8 mouse cellular contexts compared by ENCODE assay signal in the genomic region with DNA sequence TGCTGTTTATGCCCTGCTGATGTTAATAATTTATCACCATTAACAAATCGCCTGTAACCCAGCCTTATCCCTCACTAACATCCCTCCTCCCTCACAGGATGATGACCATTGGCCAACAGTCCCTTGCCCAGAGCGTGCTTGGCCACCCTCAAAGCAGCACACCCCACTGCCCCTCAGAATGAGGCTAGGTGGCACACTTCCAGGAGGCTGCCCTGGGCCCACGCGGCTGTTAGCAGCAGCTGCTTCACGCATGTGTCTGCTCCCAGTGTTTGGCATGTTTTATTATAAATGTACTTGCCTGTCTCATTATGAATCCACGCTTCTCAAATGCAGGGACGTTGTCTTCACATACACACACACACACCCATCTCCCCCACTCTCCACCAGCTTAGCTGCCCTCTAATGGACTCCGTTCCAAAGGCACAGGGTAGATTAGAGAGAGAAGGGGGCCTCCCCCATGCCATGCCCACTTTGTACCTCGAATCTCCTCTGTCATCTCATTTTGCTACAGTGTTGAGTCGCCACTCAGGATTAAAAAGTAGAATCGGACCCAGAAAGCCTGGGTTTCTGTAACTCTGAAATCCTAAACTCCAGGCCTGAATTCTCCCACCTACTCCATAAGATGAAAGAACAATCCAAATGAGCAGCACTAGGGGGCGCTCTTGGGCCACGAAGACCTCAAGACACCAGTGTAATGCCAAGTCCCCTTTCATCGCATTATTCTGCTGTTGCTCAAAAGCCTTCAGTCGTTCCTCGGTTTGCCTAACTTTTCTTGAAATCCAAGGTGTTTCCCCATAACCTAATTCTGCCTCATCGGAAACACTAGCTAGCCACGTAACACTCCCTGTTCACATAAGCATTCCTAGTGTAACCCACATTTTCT. TPM values are rescaled to one million over a fixed set of nuclear protein-coding genes. Genes with fewer than 3 reads are reported as not detected.
DNase-seq lines count a peak whose midpoint lies in the region; ATAC-seq lines count a peak whose summit lies in the region.

No protein-coding gene starts in this region.

- no peak overlapping the region for H3K4me3 ChIP-seq in lung, embryonic 16.5 days (ENCODE audit: low read length)

- peak; percentile 31; the same call in 1 of the 2 replicates for ATAC-seq in lung, embryonic 16.5 days (ENCODE audit: low read depth)

- H3K4me2 ChIP-seq in lung, embryonic 16.5 days (ENCODE audit: low read depth, low read length) = 0 out of 2 replicates have a peak overlapping the region, but pooled peaks have one; percentile 3

- H3K27me3 ChIP-seq in lung, embryonic 16.5 days (ENCODE audit: control insufficient read depth, insufficient read depth, low read depth, low read length) = no peaks in the 10 kb centered on the region

- no peaks in the 10 kb centered on the region for H3K36me3 ChIP-seq in lung, embryonic 16.5 days (ENCODE audit: control insufficient read depth, insufficient read depth, low read length)

- DNase-seq in R1 (ENCODE audit: low read depth, low spot score) = peak; percentile 93
- DNase-seq in cerebellum, adult 8-10 months = peak; percentile 88
- DNase-seq in forelimb bud, embryonic 11.5 days (ENCODE audit: low read depth, low spot score) = peak; percentile 88
- DNase-seq in heart, postnatal 4 days = peak; percentile 92
- DNase-seq in layer of hippocampus, adult 9-10 months (ENCODE audit: low spot score) = peak; percentile 92
- DNase-seq in retina, postnatal 1 day = peak; percentile 93
- DNase-seq in urinary bladder, postnatal 36 days (ENCODE audit: low spot score in 2 of 2) = peak; percentile 76 to 85

- H3K4me1 ChIP-seq in lung, embryonic 16.5 days (replicated peaks; ENCODE audit: control insufficient read depth, insufficient read depth, low read length) = peaks cover 35% of the 10 kb centered on the region

- peak overlapping the region; percentile 3; the same call in 1 of the 2 replicates for H3K9ac ChIP-seq in lung, embryonic 16.5 days (ENCODE audit: low read length)

- H3K27ac ChIP-seq in lung, embryonic 16.5 days (ENCODE audit: low read length) = 0 out of 2 replicates have a peak overlapping the region, but pooled peaks have one; percentile 8

- 18% methylated on average over 18 of the region's 18 CpGs for WGBS in lung, embryonic 16.5 days

- H3K9me3 ChIP-seq in lung, embryonic 16.5 days (ENCODE audit: control insufficient read depth, low read length) = no peaks in the 10 kb centered on the region

RNA-seq across cellular contexts. Expression of gene Mcam, which starts 8.5 kb away (rescaled TPM):
- 100 to 1,000 TPM; 204 to 213 TPM for total RNA-seq in heart, postnatal 4 days (2021)
- polyA plus RNA-seq in lung, embryonic 16.5 days (2015; fragmentation: Nextera tagmentation; extraction: Ambion mirVana) = 99.1 and 104 TPM in 2 replicates

RNA-seq across cellular contexts. Expression of gene Rnf26, which starts 12.5 kb away (rescaled TPM):
- total RNA-seq in heart, postnatal 4 days (2021) = 10 to 100 TPM; 22.3 to 24.7 TPM
- polyA plus RNA-seq in lung, embryonic 16.5 days (2015; fragmentation: Nextera tagmentation; extraction: Ambion mirVana) = 60.1 and 63.8 TPM in 2 replicates

RNA-seq across cellular contexts. Expression of gene Gm49380, which starts 12.5 kb away (rescaled TPM):
- not detected for total RNA-seq in heart, postnatal 4 days (2021)
- polyA plus RNA-seq in lung, embryonic 16.5 days (2015; fragmentation: Nextera tagmentation; extraction: Ambion mirVana) = 0.13 and 0.14 TPM in 2 replicates

RNA-seq across cellular contexts. Expression of gene C1qtnf5, which starts 18.7 kb away (rescaled TPM):
- total RNA-seq in heart, postnatal 4 days (2021) = 1 to 10 TPM; 8.5 to 9.7 TPM
- polyA plus RNA-seq in lung, embryonic 16.5 days (2015; fragmentation: Nextera tagmentation; extraction: Ambion mirVana) = 5.4 and 5.6 TPM in 2 replicates

RNA-seq across cellular contexts. Expression of gene Mfrp, which starts 24.3 kb away (rescaled TPM):
- not detected for total RNA-seq in heart, postnatal 4 days (2021)
- 0.20 and 0.21 TPM in 2 replicates for polyA plus RNA-seq in lung, embryonic 16.5 days (2015; fragmentation: Nextera tagmentation; extraction: Ambion mirVana)
